Mouse (Mus musculus) ES-CJ7 (cell line): ENCODE data around the gene Axl.

Source experiments
- DNase-seq: peaks from one replicate; pipeline ENCODE4 v3.0.0; 2011; ENCODE audit warnings: low read depth, low spot score

The Axl gene

GRCm38 (mm10) chr7:25711731-25712197, 76.7 kb downstream of the Axl start:
- no peak for DNase-seq

GRCm38 (mm10) chr7:25711165-25711564, 77.3 kb downstream of the Axl start:
- no peak for DNase-seq

- no peak for DNase-seq
Measured at GRCm38 (mm10) chr7:25710519-25711130, 77.9 kb downstream of the Axl start.

- DNase-seq: no peak
Measured at GRCm38 (mm10) chr7:25709961-25710360, 78.5 kb downstream of the Axl start.

GRCm38 (mm10) chr7:25707581-25708292, 80.8 kb downstream of the Axl start:
- DNase-seq: no peak
